Mouse (Mus musculus): ENCODE measurements around the gene S100a6. TPM values are rescaled to one million over a fixed set of nuclear protein-coding genes. Genes with fewer than 3 reads are reported as not detected.

Gene S100a6
- polyA plus RNA-seq (2012; fragmentation: generic; extraction: Trizol), result 1,000 to 10,000 TPM; 5,353 to 9,678 TPM

GRCm38 (mm10) chr3:90612728-90613291 lies at the start of gene S100a6:
Gene S100a6 (plus strand): TSS chr3:90612882.

GRCm38 (mm10) chr3:90589947-90590346 lies 22.7 kb upstream of the S100a6 start, which contains the start of gene S100a2:
Gene S100a2 (plus strand): TSS chr3:90590247.

GRCm38 (mm10) chr3:90601486-90602110 lies 11.1 kb upstream of the S100a6 start, which contains the start of gene Gm42674:
Gene Gm42674 (plus strand): TSS chr3:90601904.

DNA sequence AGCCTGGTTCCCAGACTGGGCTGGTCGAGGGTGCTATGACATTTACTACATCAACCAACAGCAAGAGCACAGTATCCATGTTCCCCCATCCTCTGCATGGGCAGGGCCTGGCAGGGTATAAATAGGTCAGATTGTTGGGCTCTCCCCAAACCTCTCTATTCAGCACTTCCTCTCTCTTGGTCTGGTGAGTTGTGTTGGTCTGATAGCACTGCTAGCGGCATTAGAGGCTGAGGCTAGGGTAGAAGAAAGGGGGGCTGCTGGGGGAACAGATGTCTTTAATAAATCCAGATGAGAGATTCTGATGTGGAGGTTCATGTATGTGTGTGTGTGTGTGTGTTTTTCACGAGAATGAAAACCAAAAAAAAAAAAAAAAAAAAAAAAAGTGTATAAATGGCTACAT lies 9.1 kb upstream of the S100a6 start, which contains the start of gene S100a4:
TSS of gene S100a4 (plus strand) at position 149 of the 400 bp plus-strand sequence.

GRCm38 (mm10) chr3:90608223-90608622 lies 4.5 kb upstream of the S100a6 start, which contains the start of gene S100a5:
Gene S100a5 (plus strand): TSS chr3:90608523.

DNA sequence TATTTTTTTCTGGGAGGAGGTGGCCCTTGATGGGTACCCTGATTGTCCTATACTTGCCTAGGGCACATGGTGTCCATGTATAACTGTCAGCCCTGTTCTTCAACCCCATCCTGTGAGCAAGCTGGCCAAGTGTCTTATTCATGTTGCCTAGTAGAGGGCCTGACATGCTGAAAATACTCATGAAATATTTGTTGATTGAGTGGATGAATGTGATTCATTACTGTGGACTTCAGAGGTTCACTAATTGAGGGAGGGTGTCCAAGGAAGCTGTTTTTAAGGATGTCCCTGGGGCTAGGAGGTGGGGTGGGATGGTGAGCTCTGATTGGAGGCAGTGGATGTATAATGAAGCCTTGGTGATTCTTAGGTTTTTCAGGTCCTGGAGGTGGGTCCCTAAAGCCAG lies 41.0 kb downstream of the S100a6 start, which contains the start of gene S100a7a:
TSS of gene S100a7a (plus strand) at position 301 of the 400 bp plus-strand sequence.

GRCm38 (mm10) chr3:90668846-90669245 lies 56.2 kb downstream of the S100a6 start, which contains the start of gene S100a8:
Gene S100a8 (plus strand): TSS chr3:90668978.

Other genes with a start within 250 kb of the S100a6 start
- gene Slc27a3, start 222.9 kb upstream of the S100a6 start, polyA plus RNA-seq (2012; fragmentation: generic; extraction: Trizol), result 1 to 10 TPM in 1 of 2 experiments, under 1 TPM in 1; 0.14 to 2.2 TPM
- gene Ints3, start 179.3 kb upstream of the S100a6 start, polyA plus RNA-seq (2012; fragmentation: generic; extraction: Trizol), result 10 to 100 TPM; 17.2 to 28.2 TPM
- 1 to 10 TPM in 1 of 2 experiments, under 1 TPM in 1; 0.48 to 1.6 TPM for gene Npr1, start 147.0 kb upstream of the S100a6 start, polyA plus RNA-seq (2012; fragmentation: generic; extraction: Trizol)
- 10 to 100 TPM; 28.7 to 59.6 TPM for gene Ilf2, start 136.8 kb upstream of the S100a6 start, polyA plus RNA-seq (2012; fragmentation: generic; extraction: Trizol)
- gene Snapin, start 121.8 kb upstream of the S100a6 start, polyA plus RNA-seq (2012; fragmentation: generic; extraction: Trizol), result 10 to 100 TPM in 1 of 2 experiments, 1 to 10 TPM in 1; 6.5 to 42.9 TPM
- 10 to 100 TPM; 34.7 to 76.9 TPM for gene Chtop, start 103.4 kb upstream of the S100a6 start, polyA plus RNA-seq (2012; fragmentation: generic; extraction: Trizol)
- 100 to 1,000 TPM in 1 of 2 experiments, 10 to 100 TPM in 1; 25.4 to 118 TPM for gene S100a1, start 98.5 kb upstream of the S100a6 start, polyA plus RNA-seq (2012; fragmentation: generic; extraction: Trizol)
- gene S100a13, start 98.4 kb upstream of the S100a6 start, polyA plus RNA-seq (2012; fragmentation: generic; extraction: Trizol), result 100 to 1,000 TPM in 1 of 2 experiments, 10 to 100 TPM in 1; 82.1 to 195 TPM
- gene S100a14, start 86.0 kb upstream of the S100a6 start, polyA plus RNA-seq (2012; fragmentation: generic; extraction: Trizol), result under 1 TPM; 0.22 to 0.58 TPM
- 100 to 1,000 TPM in 1 of 2 experiments, 1 to 10 TPM in 1; 3.9 to 111 TPM for gene S100a16, start 75.6 kb upstream of the S100a6 start, polyA plus RNA-seq (2012; fragmentation: generic; extraction: Trizol)
- 10 to 100 TPM in 1 of 2 experiments, 1 to 10 TPM in 1; 7.2 to 22.4 TPM for gene S100a3, start 52.3 kb upstream of the S100a6 start, polyA plus RNA-seq (2012; fragmentation: generic; extraction: Trizol)
- gene S100a2, start 22.6 kb upstream of the S100a6 start, polyA plus RNA-seq (2012; fragmentation: generic; extraction: Trizol), result not detected
- gene Gm42674, start 11.0 kb upstream of the S100a6 start, polyA plus RNA-seq (2012; fragmentation: generic; extraction: Trizol), result 1 to 10 TPM; 1.2 to 1.6 TPM
- over 10,000 TPM in 1 of 2 experiments, 1,000 to 10,000 TPM in 1; 5,914 to 20,400 TPM for gene S100a4, start 9.1 kb upstream of the S100a6 start, polyA plus RNA-seq (2012; fragmentation: generic; extraction: Trizol)
- 1 to 10 TPM in 1 of 2 experiments, under 1 TPM in 1; 0.98 to 1.2 TPM for gene S100a5, start 4.4 kb upstream of the S100a6 start, polyA plus RNA-seq (2012; fragmentation: generic; extraction: Trizol)
- gene S100a7a, start 41.1 kb downstream of the S100a6 start, polyA plus RNA-seq (2012; fragmentation: generic; extraction: Trizol), result 1 to 10 TPM in 1 of 2 experiments, under 1 TPM in 1; 0.43 to 1.8 TPM
- not detected for gene S100a8, start 56.1 kb downstream of the S100a6 start, polyA plus RNA-seq (2012; fragmentation: generic; extraction: Trizol)
- not detected for gene S100a9, start 82.8 kb downstream of the S100a6 start, polyA plus RNA-seq (2012; fragmentation: generic; extraction: Trizol)
- not detected for gene Pglyrp4, start 114.0 kb downstream of the S100a6 start, polyA plus RNA-seq (2012; fragmentation: generic; extraction: Trizol)
- not detected for gene Gm5849, start 165.0 kb downstream of the S100a6 start, polyA plus RNA-seq (2012; fragmentation: generic; extraction: Trizol)